Mouse (Mus musculus) adrenal gland (tissue): ENCODE results near the gene Lrrc8e.

Experiments
- intact Hi-C: fragments of 180-260 bp; cut with DNase I; formaldehyde crosslinking; loops from one replicate; pipeline ENCODE4 v1.15.1; 2025

The Lrrc8e gene

DNA sequence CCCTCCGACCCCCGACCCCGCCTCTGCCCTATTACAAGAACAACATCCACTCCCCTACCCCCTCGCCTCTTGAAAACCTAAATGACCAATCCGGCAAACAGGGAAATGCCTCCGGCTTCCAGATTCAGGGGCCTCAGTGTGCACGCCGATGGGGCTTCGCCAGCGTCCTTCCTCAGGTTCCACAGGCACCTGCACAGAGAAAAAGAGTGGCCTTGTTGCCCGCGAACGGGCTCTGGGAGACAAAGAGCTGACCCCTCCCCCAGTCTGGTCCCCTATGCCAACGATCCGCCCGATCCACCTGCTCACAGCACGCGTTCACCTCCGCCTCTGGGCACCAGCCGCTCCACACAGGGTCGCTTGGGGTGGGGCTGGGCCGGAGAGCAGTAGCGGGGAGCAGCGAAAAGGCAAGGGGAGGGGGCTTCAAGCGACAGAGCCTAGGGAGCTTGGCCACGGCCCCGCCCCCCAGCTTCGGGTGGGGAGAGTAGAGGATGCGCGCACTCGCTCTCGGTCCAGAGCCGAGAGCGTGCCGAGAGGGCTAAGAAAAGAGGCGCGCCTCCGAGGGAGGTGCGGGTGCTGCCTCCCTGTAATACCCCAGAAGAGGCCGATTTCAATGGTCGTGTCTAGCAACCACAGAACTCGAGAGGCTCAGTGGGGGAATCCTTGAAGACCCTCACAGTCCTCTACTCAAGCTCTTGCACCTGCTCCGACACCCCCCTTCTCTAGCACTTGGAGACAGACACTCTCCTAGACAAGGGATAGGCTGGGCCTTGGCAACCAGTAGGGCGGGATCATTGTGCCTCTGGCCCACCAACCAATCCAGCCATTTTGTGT lies 9.6 kb upstream of the Lrrc8e start, which contains the start of gene Prr36:
Prr36 (minus strand) TSS at position 669 of the 831 bp plus-strand sequence.
- intact Hi-C loops, result no loop called here

DNA sequence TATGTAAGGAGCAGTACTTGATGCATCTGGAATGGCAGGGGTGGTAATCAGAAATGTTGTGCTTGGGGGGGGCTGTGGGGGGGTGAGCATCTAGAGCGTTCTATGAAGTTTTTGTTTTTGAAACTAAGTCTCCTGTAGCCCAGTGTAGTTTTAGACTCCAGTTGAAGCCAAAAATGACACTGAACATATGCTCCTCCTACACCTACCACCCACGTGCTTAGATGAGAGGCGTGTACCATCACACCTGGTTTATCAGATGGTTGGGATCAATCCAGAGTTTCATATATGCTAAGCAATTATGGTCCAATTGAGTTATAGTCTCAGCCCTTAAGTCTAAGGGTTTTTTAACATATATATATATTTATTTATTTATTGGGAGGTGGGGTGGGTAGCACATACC lies 7.0 kb upstream of the Lrrc8e start:
- intact Hi-C loops, result no loop called here

GRCm38 (mm10) chr8:4222059-4222458 lies 4.6 kb upstream of the Lrrc8e start:
- intact Hi-C loops, result no loop called here

DNA sequence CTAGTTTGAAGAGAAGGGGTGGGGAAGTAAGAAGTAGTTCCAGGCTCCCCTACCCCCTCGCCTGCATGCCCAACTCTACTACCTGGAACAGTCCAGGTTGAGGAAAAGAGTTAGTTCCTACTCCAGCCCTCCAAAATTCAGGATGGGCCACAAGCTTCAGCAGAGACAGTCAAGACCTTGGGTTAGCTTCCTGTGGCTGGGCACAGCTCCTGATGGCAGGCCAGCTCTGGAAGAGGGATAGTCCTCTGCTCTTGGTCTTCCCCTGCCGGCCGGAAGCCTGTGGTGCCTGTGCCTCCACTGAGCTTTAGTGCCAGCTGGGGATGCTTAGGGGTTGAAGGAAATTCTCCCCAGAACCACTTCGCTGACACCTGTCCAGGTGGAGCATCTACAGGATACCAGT lies 304 bp upstream of the Lrrc8e start:
- intact Hi-C loops, result no loop called here

DNA sequence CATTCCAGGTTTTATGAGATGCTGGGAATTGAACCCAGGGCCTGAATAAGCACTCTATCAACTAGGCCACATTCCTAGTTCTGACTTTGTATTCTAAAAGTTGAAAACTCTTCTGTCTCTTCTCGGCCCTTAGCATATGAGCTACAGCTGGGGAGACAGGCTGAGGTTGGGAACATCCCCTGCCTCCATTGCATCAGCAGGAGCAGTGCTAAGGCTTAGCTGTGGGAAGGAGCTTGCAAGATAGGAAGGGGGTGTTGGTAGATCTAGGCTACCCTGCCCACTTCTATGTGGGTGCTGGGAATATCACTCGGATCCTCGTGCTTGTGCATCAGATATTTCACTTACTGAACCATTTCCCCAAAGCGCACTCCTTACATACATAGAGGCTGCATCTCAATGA lies 1.3 kb downstream of the Lrrc8e start:
- intact Hi-C loops, result no loop called here

- intact Hi-C loops, result no loop called here
Observed at GRCm38 (mm10) chr8:4229784-4230183, 3.2 kb downstream of the Lrrc8e start.

DNA sequence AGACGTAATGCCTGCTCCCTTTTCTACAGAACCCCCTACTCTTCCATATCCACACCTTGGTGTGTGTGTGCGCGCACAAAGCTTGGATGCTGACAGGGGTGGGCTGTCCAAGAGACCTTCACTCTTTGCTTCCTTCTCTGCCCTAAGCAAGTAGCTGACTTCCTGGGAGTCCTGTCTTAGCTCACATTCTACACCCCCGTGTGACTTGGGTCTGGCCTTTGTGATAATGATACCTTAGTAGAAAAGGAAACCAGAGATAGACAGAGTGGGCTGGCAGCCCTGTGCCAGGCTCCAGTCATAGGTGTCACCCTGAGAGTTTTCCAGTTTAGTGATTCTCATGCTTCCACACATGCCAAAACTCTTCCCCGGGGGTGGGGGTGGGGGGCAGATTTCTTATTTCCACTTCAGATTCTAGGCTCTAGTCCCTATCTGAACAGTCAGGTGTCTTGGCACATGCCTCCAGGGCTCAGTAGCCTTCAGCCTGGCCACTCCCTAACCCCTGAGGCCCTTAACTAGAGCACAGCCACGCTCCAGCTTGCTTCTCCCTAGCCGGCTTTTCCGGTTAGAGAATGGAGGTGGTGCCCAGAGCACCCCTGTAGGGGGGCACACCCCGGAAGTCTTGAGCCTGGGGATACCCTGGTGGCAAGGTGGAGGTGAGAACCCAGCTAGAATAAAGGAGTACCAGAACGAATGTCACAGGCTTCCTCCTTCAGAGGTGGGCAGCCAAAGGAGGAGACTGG lies 4.2 kb downstream of the Lrrc8e start:
- intact Hi-C loops, result no loop called here

- intact Hi-C loops, result no loop called here
Observed at GRCm38 (mm10) chr8:4237814-4238433, 11.3 kb downstream of the Lrrc8e start.

DNA sequence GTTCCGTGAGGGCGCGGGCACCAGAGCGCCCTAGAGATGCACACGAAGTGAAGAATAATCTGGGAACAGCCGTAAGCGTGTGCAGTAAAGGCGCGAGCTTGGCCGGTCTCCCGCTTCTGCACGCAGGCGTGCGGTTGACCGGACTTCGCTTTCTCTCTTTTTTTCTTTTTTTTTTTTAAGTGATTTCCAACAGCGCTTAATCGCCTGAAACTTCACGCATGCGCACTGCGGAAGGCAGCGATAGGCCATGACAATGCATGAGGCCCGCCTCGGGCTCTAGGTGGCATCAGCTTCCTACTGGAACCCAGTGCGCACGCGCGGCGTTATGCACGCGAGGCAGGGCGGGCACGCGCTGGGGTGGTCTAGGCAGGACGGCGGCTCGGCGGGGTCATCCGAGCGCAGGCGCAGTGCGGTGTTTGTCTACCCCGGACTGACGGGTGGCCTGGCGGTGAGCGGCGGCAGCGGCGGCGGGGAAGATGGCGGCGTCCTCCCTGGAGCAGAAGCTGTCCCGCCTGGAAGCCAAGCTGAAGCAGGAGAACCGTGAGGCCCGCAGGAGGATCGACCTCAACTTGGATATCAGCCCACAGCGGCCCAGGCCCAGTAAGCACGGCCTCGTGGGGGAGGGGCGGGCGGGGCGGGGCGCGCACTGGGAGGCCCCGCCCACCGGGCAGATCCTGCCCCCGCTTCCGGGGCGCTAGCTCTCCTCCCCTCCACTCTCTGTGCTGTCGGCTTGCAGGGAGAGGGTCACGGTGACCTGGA lies 12.0 kb downstream of the Lrrc8e start, which contains the start of the genes Map2k7 and Gm49320:
Map2k7 (plus strand) TSS at position 307 of the 759 bp plus-strand sequence.
Gm49320 (plus strand) TSS at position 432 of the 759 bp plus-strand sequence.
- intact Hi-C loops, result no loop called here

- intact Hi-C loops, result no loop called here
Observed at GRCm38 (mm10) chr8:4239193-4239890, 12.7 kb downstream of the Lrrc8e start.

GRCm38 (mm10) chr8:4245061-4245460 lies 18.4 kb downstream of the Lrrc8e start:
- intact Hi-C loops, result no loop called here

- intact Hi-C loops, result no loop called here
Observed at GRCm38 (mm10) chr8:4245737-4246136, 19.1 kb downstream of the Lrrc8e start.

GRCm38 (mm10) chr8:4247241-4247640 lies 20.6 kb downstream of the Lrrc8e start:
- intact Hi-C loops, result no loop called here

- intact Hi-C loops, result no loop called here
Observed at GRCm38 (mm10) chr8:4247951-4248540, 21.4 kb downstream of the Lrrc8e start, which contains the start of gene Tgfbr3l. Tgfbr3l (plus strand) TSS chr8:4248214.

GRCm38 (mm10) chr8:4249213-4249612 lies 22.6 kb downstream of the Lrrc8e start:
- intact Hi-C loops, result no loop called here

DNA sequence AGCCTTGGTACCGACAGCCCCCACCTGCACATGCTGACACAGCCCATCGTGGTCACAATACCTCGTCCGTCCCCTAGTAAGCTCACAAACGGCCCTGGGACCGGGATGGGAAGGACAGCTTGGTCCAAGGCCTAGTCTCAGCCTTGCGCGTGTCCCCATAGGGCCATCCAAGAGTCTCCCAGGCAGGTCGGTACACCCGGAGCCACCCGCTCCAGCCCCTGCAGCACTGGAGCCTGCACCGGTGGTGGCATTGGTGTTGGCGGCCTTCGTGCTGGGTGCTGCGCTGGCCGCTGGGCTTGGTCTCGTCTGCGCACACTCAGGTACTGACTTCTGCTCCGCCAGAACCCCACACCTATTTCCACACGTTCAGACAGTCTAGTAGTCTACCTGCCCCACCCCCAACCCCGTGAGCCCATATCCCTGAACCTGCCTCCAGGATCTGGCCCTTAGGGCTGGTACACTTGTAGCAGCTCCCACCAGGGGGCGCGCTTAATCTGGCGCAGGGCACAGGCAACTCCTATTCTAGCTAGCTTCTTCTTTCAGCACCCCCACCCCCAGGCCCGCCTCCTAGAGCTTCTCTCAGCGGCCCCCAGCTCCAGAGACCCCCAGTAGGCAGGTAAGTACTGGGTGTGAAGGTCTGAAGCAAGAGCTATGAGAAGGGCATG lies 23.8 kb downstream of the Lrrc8e start:
- intact Hi-C loops, result loop anchor here (5.0 to 10.0 kb wide), 2 partner anchors 72 to 424 kb away; no protein-coding TSS in a partner anchor

GRCm38 (mm10) chr8:4252116-4252760 lies 25.6 kb downstream of the Lrrc8e start:
- intact Hi-C loops, result loop anchor here (5.0 to 10.0 kb wide), 2 partner anchors 70 to 423 kb away; no protein-coding TSS in a partner anchor
